Mouse (Mus musculus) stomach, embryonic 16.5 days (tissue): ENCODE results near the gene Rpl13. TPM values are rescaled to one million over a fixed set of nuclear protein-coding genes. Genes with fewer than 3 reads are reported as not detected.
A peak's percentile ranks its signal among the peaks of the same experiment; 100 is the strongest.

ENCODE experiments used
- ATAC-seq: fragments of 200-750 bp; cut with Nextera tagmentation; 2 replicates; pipeline ENCODE4 v1.8.0; 2017; ENCODE audit warnings: moderate number of reproducible peaks, moderate TSS enrichment; ENCODE audit not compliant: insufficient read depth, low FRiP score
- H3K27ac ChIP-seq: fragments of 300-500 bp; sonication (generic); 2 replicates; pipeline ENCODE4 v1.5.1; 2014; ENCODE audit warnings: low read length
- H3K27me3 ChIP-seq: fragments of 300-500 bp; sonication (generic); 2 replicates; pipeline ENCODE4 v1.6.1; 2014; ENCODE audit warnings: low read length, control low read depth, mixed read lengths; ENCODE audit not compliant: control insufficient read depth, insufficient read depth
- H3K36me3 ChIP-seq: fragments of 300-500 bp; sonication (generic); 2 replicates; pipeline ENCODE4 v1.6.1; 2014; ENCODE audit warnings: low read length; ENCODE audit not compliant: control insufficient read depth, insufficient read depth
- H3K4me1 ChIP-seq: fragments of 300-500 bp; sonication (generic); 2 replicates; pipeline ENCODE4 v1.6.1; 2014; ENCODE audit warnings: low read length, control low read depth, mixed read lengths; ENCODE audit not compliant: control insufficient read depth, insufficient read depth
- H3K4me2 ChIP-seq: fragments of 300-500 bp; sonication (generic); 2 replicates; pipeline ENCODE4 v1.6.1; 2014; ENCODE audit warnings: low read depth, low read length, mixed read lengths
- H3K4me3 ChIP-seq: fragments of 300-500 bp; sonication (generic); replicated peaks from 2 replicates; pipeline ENCODE4 v1.5.1; 2014; ENCODE audit warnings: mild to moderate bottlenecking, low read length
- H3K9ac ChIP-seq: fragments of 300-500 bp; sonication (generic); 2 replicates; pipeline ENCODE4 v1.6.1; 2014; ENCODE audit warnings: low read length
- H3K9me3 ChIP-seq: fragments of 300-500 bp; sonication (generic); replicated peaks from 2 replicates; pipeline ENCODE4 v1.6.1; 2016; ENCODE audit warnings: low read length, control low read depth; ENCODE audit not compliant: control insufficient read depth
- WGBS: fragments of 180-500 bp; shearing (Covaris S2); extraction: QIAGEN DNeasy Blood & Tissue Kit; methylation state at CpG from one replicate; pipeline ENCODE4 v1.1.7; 2014; 5-methylcytosine and 5-hydroxymethylcytosine counted together
- polyA plus RNA-seq: library from polyadenylated mRNA; unstranded; fragments of >200 nt; fragmentation: Nextera tagmentation; extraction: Ambion mirVana; gene quantifications from 2 replicates; pipeline ENCODE4 v1.2.1, GENCODE M21; 2015

Rpl13 gene
- polyA plus RNA-seq, 1 experiment from 2014 or later: 1,463 TPM

- H3K4me1 ChIP-seq: peaks cover 12% of the 10 kb centered on the region
- peaks cover 39% of the 10 kb centered on the region for H3K27me3 ChIP-seq
- H3K36me3 ChIP-seq: no peaks in the 10 kb centered on the region
- peak within 1 kb of the TSS; percentile 69 for H3K9ac ChIP-seq
- H3K4me3 ChIP-seq: peak within 1 kb of the TSS; percentile 53
- WGBS: under 1% methylated on average over 51 of the region's 51 CpGs
- H3K4me2 ChIP-seq: peak within 1 kb of the TSS; percentile 97
- H3K27ac ChIP-seq: no peak within 1 kb of the TSS
- ATAC-seq: peak; percentile 41; the same call in 1 of the 2 replicates
- H3K9me3 ChIP-seq: no peaks in the 10 kb centered on the region
These were observed 15.1 kb downstream of the Rpl13 start, which contains the start of gene Cpne7 for GRCm38 (mm10) chr8:123117127-123117731. TSS of gene Cpne7 (plus strand) at chr8:123117374.

GRCm38 (mm10) chr8:123117744-123118143, 15.6 kb downstream of the Rpl13 start:
- H3K36me3 ChIP-seq: no peaks in the 10 kb centered on the region
- H3K27me3 ChIP-seq: peaks cover 39% of the 10 kb centered on the region
- peak overlapping the region; percentile 53 for H3K4me3 ChIP-seq
- peak overlapping the region; percentile 97 for H3K4me2 ChIP-seq
- H3K9ac ChIP-seq: peak overlapping the region; percentile 69
- no peak overlapping the region for H3K27ac ChIP-seq
- no peaks in the 10 kb centered on the region for H3K9me3 ChIP-seq
- 4% methylated on average over 17 of the region's 17 CpGs for whole genome bisulfite sequencing
- H3K4me1 ChIP-seq: peaks cover 12% of the 10 kb centered on the region
- no peak for ATAC-seq

GRCm38 (mm10) chr8:123122059-123122458, 19.9 kb downstream of the Rpl13 start:
- Histone ChIP-seq H3K4me2 (no peak overlapping the region), H3K27ac (no peak overlapping the region), H3K4me1 (peaks cover 18% of the 10 kb centered on the region), H3K4me3 (no peak overlapping the region), H3K27me3 (peaks cover 30% of the 10 kb centered on the region), H3K9me3 (no peaks in the 10 kb centered on the region), H3K36me3 (no peaks in the 10 kb centered on the region), H3K9ac (peak overlapping the region; percentile 38; the same call in 1 of the 2 replicates)
- 28% methylated on average over 9 of the region's 9 CpGs for WGBS
- ATAC-seq: 0 out of 2 replicates have a peak, but pooled peaks have one; percentile 14

GRCm38 (mm10) chr8:123122670-123123069, 20.5 kb downstream of the Rpl13 start:
- Histone ChIP-seq H3K27me3 (peaks cover 24% of the 10 kb centered on the region), H3K9ac (peak overlapping the region; percentile 38; the same call in 1 of the 2 replicates), H3K36me3 (no peaks in the 10 kb centered on the region), H3K4me1 (peaks cover 12% of the 10 kb centered on the region), H3K4me3 (no peak overlapping the region), H3K27ac (no peak overlapping the region), H3K4me2 (no peak overlapping the region), H3K9me3 (no peaks in the 10 kb centered on the region)
- no peak for ATAC-seq
- WGBS: 77% methylated on average over 5 of the region's 5 CpGs

- WGBS: 8% methylated on average over 19 of the region's 19 CpGs
These were observed 24.2 kb downstream of the Rpl13 start for GRCm38 (mm10) chr8:123126193-123126816.

GRCm38 (mm10) chr8:123131041-123131440, 28.9 kb downstream of the Rpl13 start:
- no peaks in the 10 kb centered on the region for H3K36me3 ChIP-seq
- H3K9ac ChIP-seq: no peak overlapping the region
- H3K4me2 ChIP-seq: no peak overlapping the region
- H3K27me3 ChIP-seq: 0 out of 2 replicates have a peak, but pooled peaks cover 4% of the 10 kb centered on the region
- H3K9me3 ChIP-seq: no peaks in the 10 kb centered on the region
- no peak overlapping the region for H3K4me3 ChIP-seq
- 52% methylated on average over 9 of the region's 9 CpGs for WGBS
- ATAC-seq: no peak
- no peak overlapping the region for H3K27ac ChIP-seq
- peaks cover 8% of the 10 kb centered on the region; the same call in 1 of the 2 replicates for H3K4me1 ChIP-seq

More at GRCm38 (mm10) chr8:123126193-123126816, 24.2 kb downstream of the Rpl13 start:
- Histone ChIP-seq H3K4me3 (no peak overlapping the region), H3K36me3 (no peaks in the 10 kb centered on the region), H3K27me3 (0 out of 2 replicates have a peak, but pooled peaks cover 4% of the 10 kb centered on the region), H3K9ac (no peak overlapping the region), H3K4me2 (peak overlapping the region; percentile 38), H3K9me3 (no peaks in the 10 kb centered on the region), H3K4me1 (peaks cover 9% of the 10 kb centered on the region; the same call in 1 of the 2 replicates), H3K27ac (no peak overlapping the region)
- ATAC-seq: peak; percentile 75; the same call in 1 of the 2 replicates

GRCm38 (mm10) chr8:123132953-123133352, 30.8 kb downstream of the Rpl13 start:
- no peak overlapping the region for H3K4me2 ChIP-seq

GRCm38 (mm10) chr8:123134149-123134713, 32.1 kb downstream of the Rpl13 start:
- Histone ChIP-seq H3K36me3 (no peaks in the 10 kb centered on the region), H3K27ac (no peak overlapping the region), H3K4me2 (no peak overlapping the region), H3K4me1 (peaks cover 30% of the 10 kb centered on the region), H3K27me3 (no peaks in the 10 kb centered on the region), H3K9ac (no peak overlapping the region), H3K9me3 (no peaks in the 10 kb centered on the region), H3K4me3 (no peak overlapping the region)
- ATAC-seq: no peak
- 89% methylated on average over 11 of the region's 11 CpGs for WGBS

More at GRCm38 (mm10) chr8:123132953-123133352, 30.8 kb downstream of the Rpl13 start:
- ATAC-seq: no peak
- no peak overlapping the region for H3K9ac ChIP-seq
- no peak overlapping the region for H3K27ac ChIP-seq
- no peaks in the 10 kb centered on the region for H3K27me3 ChIP-seq
- WGBS: 98% methylated on average over 2 of the region's 2 CpGs
- peaks cover 23% of the 10 kb centered on the region for H3K4me1 ChIP-seq
- no peaks in the 10 kb centered on the region for H3K9me3 ChIP-seq
- no peaks in the 10 kb centered on the region for H3K36me3 ChIP-seq
- no peak overlapping the region for H3K4me3 ChIP-seq

- no peaks in the 10 kb centered on the region for H3K36me3 ChIP-seq
- peaks cover 30% of the 10 kb centered on the region for H3K4me1 ChIP-seq
- H3K9me3 ChIP-seq: no peaks in the 10 kb centered on the region
- H3K4me2 ChIP-seq: no peak overlapping the region
- H3K4me3 ChIP-seq: no peak overlapping the region
- no peaks in the 10 kb centered on the region for H3K27me3 ChIP-seq
- H3K9ac ChIP-seq: no peak overlapping the region
- H3K27ac ChIP-seq: no peak overlapping the region
- 28% methylated on average over 7 of the region's 7 CpGs for WGBS
- no peak for ATAC-seq
These were observed 33.3 kb downstream of the Rpl13 start for GRCm38 (mm10) chr8:123135406-123135805.
